8 mouse cellular contexts compared by ENCODE assay signal in genomic region chr5:136961334-136961982, GRCm38 (mm10). TPM values are rescaled to one million over a fixed set of nuclear protein-coding genes. Genes with fewer than 3 reads are reported as not detected.
A peak's percentile ranks its signal among the peaks of the same experiment; 100 is the strongest.
DNase-seq lines count a peak whose midpoint lies in the region; ATAC-seq and TF ChIP-seq lines count a peak whose summit lies in the region.

No protein-coding gene starts in this region.

- peaks cover 15% of the 10 kb centered on the region for H3K4me1 ChIP-seq in heart, embryonic 11.5 days (ENCODE audit: control insufficient read depth, insufficient read depth, low read length)
- peaks cover 8% of the 10 kb centered on the region for H3K4me1 ChIP-seq in ES-Bruce4 (ENCODE audit: control insufficient read depth, insufficient read depth, low read length)
- H3K4me1 ChIP-seq in forebrain, embryonic 12.5 days = peaks cover 18% of the 10 kb centered on the region
- peaks cover 14% of the 10 kb centered on the region for H3K4me1 ChIP-seq in limb, embryonic 12.5 days (replicated peaks)
- peaks cover 20% of the 10 kb centered on the region for H3K4me1 ChIP-seq in olfactory bulb, adult 2 months (ENCODE audit: control insufficient read depth, insufficient read depth, low read length)

- no peak for TF ChIP-seq POLR2A in ES-Bruce4 (IDR thresholded peaks at IDR 0.05; ENCODE audit: insufficient read depth, low read length)
- TF ChIP-seq POLR2A in olfactory bulb, adult 2 months (IDR thresholded peaks at IDR 0.05; ENCODE audit: insufficient read depth, low read depth, low read length) = no peak

- peak overlapping the region; percentile 71 for H3K4me3 ChIP-seq in heart, embryonic 11.5 days (ENCODE audit: low read depth, low read length)
- peak overlapping the region; percentile 91 for H3K4me3 ChIP-seq in ES-Bruce4 (ENCODE audit: low read depth, low read length)
- peak overlapping the region; percentile 65 for H3K4me3 ChIP-seq in forebrain, embryonic 12.5 days (replicated peaks)
- H3K4me3 ChIP-seq in limb, embryonic 12.5 days (replicated peaks) = peak overlapping the region; percentile 66
- peak overlapping the region; percentile 85 for H3K4me3 ChIP-seq in olfactory bulb, adult 2 months (ENCODE audit: insufficient read depth, low read depth, low read length)

- peak overlapping the region; percentile 82 for H3K4me2 ChIP-seq in heart, embryonic 11.5 days
- H3K4me2 ChIP-seq in forebrain, embryonic 12.5 days = peak overlapping the region; percentile 83
- H3K4me2 ChIP-seq in limb, embryonic 12.5 days = peak overlapping the region; percentile 74

- no peak for DNase-seq in heart, postnatal 36 days
- DNase-seq in embryo, embryonic 11 days = no peak
- no peak for DNase-seq in frontal cortex, postnatal 36 days (ENCODE audit: low spot score in 2 of 2)

- ATAC-seq in heart, embryonic 11.5 days (replicated peaks; ENCODE audit: insufficient number of reproducible peaks, low FRiP score, low TSS enrichment) = no peak
- peak; percentile 31 for ATAC-seq in forebrain, embryonic 12.5 days (ENCODE audit: low FRiP score)
- no peak for ATAC-seq in limb, embryonic 12.5 days (ENCODE audit: insufficient number of reproducible peaks, insufficient read depth, low FRiP score, low TSS enrichment, low read depth)

- H3K9me3 ChIP-seq in heart, embryonic 11.5 days (replicated peaks; ENCODE audit: control insufficient read depth, low read length) = no peaks in the 10 kb centered on the region
- H3K9me3 ChIP-seq in ES-Bruce4 (replicated peaks; ENCODE audit: control insufficient read depth, insufficient read depth, low read length, poor library complexity, severe bottlenecking) = no peaks in the 10 kb centered on the region
- H3K9me3 ChIP-seq in forebrain, embryonic 12.5 days = no peaks in the 10 kb centered on the region
- H3K9me3 ChIP-seq in limb, embryonic 12.5 days = no peaks in the 10 kb centered on the region

- no peak for TF ChIP-seq CTCF in ES-Bruce4 (IDR thresholded peaks at IDR 0.05; ENCODE audit: low read depth, low read length)
- no peak for TF ChIP-seq CTCF in olfactory bulb, adult 2 months (IDR thresholded peaks at IDR 0.05; ENCODE audit: insufficient read depth, low read depth, low read length)

- no peaks in the 10 kb centered on the region for H3K27me3 ChIP-seq in heart, embryonic 11.5 days (ENCODE audit: control insufficient read depth, insufficient read depth, low read length)
- H3K27me3 ChIP-seq in ES-Bruce4 (ENCODE audit: control insufficient read depth, insufficient read depth, low read length, poor library complexity, severe bottlenecking) = no peaks in the 10 kb centered on the region
- no peaks in the 10 kb centered on the region for H3K27me3 ChIP-seq in forebrain, embryonic 12.5 days
- H3K27me3 ChIP-seq in limb, embryonic 12.5 days = no peaks in the 10 kb centered on the region

- no peak for TF ChIP-seq EP300 in ES-Bruce4 (IDR thresholded peaks at IDR 0.05; ENCODE audit: insufficient read depth, low read depth, low read length)

- H3K36me3 ChIP-seq in heart, embryonic 11.5 days (ENCODE audit: control insufficient read depth, insufficient read depth, low read length) = peaks cover 11% of the 10 kb centered on the region
- peaks cover 6% of the 10 kb centered on the region; the same call in 1 of the 2 replicates for H3K36me3 ChIP-seq in ES-Bruce4 (ENCODE audit: control insufficient read depth, insufficient read depth, low read length, poor library complexity, severe bottlenecking)
- peaks cover 43% of the 10 kb centered on the region for H3K36me3 ChIP-seq in forebrain, embryonic 12.5 days (replicated peaks)
- peaks cover 45% of the 10 kb centered on the region for H3K36me3 ChIP-seq in limb, embryonic 12.5 days

- peak overlapping the region; percentile 78; the same call in 1 of the 2 replicates for H3K27ac ChIP-seq in heart, embryonic 11.5 days (ENCODE audit: low read depth, low read length)
- peak overlapping the region; percentile 49 for H3K27ac ChIP-seq in ES-Bruce4 (ENCODE audit: insufficient read depth, low read length)
- H3K27ac ChIP-seq in forebrain, embryonic 12.5 days = peak overlapping the region; percentile 80
- peak overlapping the region; percentile 76 for H3K27ac ChIP-seq in limb, embryonic 12.5 days
- peak overlapping the region; percentile 53; the same call in 1 of the 2 replicates for H3K27ac ChIP-seq in olfactory bulb, adult 2 months (ENCODE audit: insufficient read depth, low read depth, low read length)

- peak overlapping the region; percentile 74 for H3K9ac ChIP-seq in heart, embryonic 11.5 days (ENCODE audit: low read depth, low read length)
- H3K9ac ChIP-seq in ES-Bruce4 (ENCODE audit: low read depth, poor library complexity, severe bottlenecking) = peak overlapping the region; percentile 58
- H3K9ac ChIP-seq in forebrain, embryonic 12.5 days = peak overlapping the region; percentile 77
- H3K9ac ChIP-seq in limb, embryonic 12.5 days (replicated peaks) = peak overlapping the region; percentile 75

- 26% methylated on average over 5 of the region's 5 CpGs for WGBS in heart, embryonic 11.5 days (ENCODE audit: insufficient replicate concordance)
- WGBS in forebrain, embryonic 12.5 days = 29% methylated on average over 5 of the region's 5 CpGs
- 19% methylated on average over 5 of the region's 5 CpGs for WGBS in limb, embryonic 12.5 days
- WGBS in olfactory bulb, adult 2 months = 26% methylated on average over 5 of the region's 5 CpGs

- intact Hi-C loops in heart, postnatal 36 days (cut with DNase I) = no loop called here

RNA-seq across cellular contexts. Expression of gene Cldn15, which starts 5.0 kb away (rescaled TPM):
- 1.3 and 1.9 TPM in 2 replicates for polyA plus RNA-seq in heart, embryonic 11.5 days (2014; fragmentation: Nextera tagmentation; extraction: Ambion mirVana)
- 10 to 100 TPM in 1 of 2 experiments, 1 to 10 TPM in 1; 9.8 to 11.3 TPM for total RNA-seq in heart, postnatal 36 days (2021)
- not detected in 2 replicates for polyA plus RNA-seq in ES-Bruce4 (2011; ENCODE audit: insufficient read depth, insufficient read length, low read depth, missing spikeins)
- 0.27 and 0.50 TPM in 2 replicates for polyA plus RNA-seq in forebrain, embryonic 12.5 days (2016; fragmentation: Nextera tagmentation; extraction: Ambion mirVana)
- polyA plus RNA-seq in limb, embryonic 12.5 days (2016; fragmentation: Nextera tagmentation; extraction: Ambion mirVana) = 0.10 and 0.36 TPM in 2 replicates
- not detected in 2 replicates for polyA plus RNA-seq in olfactory bulb, adult 2 months (2012; ENCODE audit: insufficient read depth, insufficient read length, low replicate concordance, missing spikeins)

RNA-seq across cellular contexts. Expression of gene Fis1, which starts 8.4 kb away (rescaled TPM):
- 279 and 286 TPM in 2 replicates for polyA plus RNA-seq in heart, embryonic 11.5 days (2014; fragmentation: Nextera tagmentation; extraction: Ambion mirVana)
- total RNA-seq in heart, postnatal 36 days (2021) = 100 to 1,000 TPM; 178 to 185 TPM
- polyA plus RNA-seq in ES-Bruce4 (2011; ENCODE audit: insufficient read depth, insufficient read length, low read depth, missing spikeins) = 87.8 and 97.5 TPM in 2 replicates
- polyA plus RNA-seq in forebrain, embryonic 12.5 days (2016; fragmentation: Nextera tagmentation; extraction: Ambion mirVana) = 287 and 302 TPM in 2 replicates
- polyA plus RNA-seq in limb, embryonic 12.5 days (2016; fragmentation: Nextera tagmentation; extraction: Ambion mirVana) = 263 and 269 TPM in 2 replicates
- polyA plus RNA-seq in olfactory bulb, adult 2 months (2012; ENCODE audit: insufficient read depth, insufficient read length, low replicate concordance, missing spikeins) = not detected in 2 replicates

RNA-seq across cellular contexts. Expression of gene Plod3, which starts 25.4 kb away (rescaled TPM):
- 33.0 and 36.4 TPM in 2 replicates for polyA plus RNA-seq in heart, embryonic 11.5 days (2014; fragmentation: Nextera tagmentation; extraction: Ambion mirVana)
- total RNA-seq in heart, postnatal 36 days (2021) = 10 to 100 TPM; 36.9 to 45.6 TPM
- polyA plus RNA-seq in ES-Bruce4 (2011; ENCODE audit: insufficient read depth, insufficient read length, low read depth, missing spikeins) = 29.3 and 33.9 TPM in 2 replicates
- 34.5 and 36.4 TPM in 2 replicates for polyA plus RNA-seq in forebrain, embryonic 12.5 days (2016; fragmentation: Nextera tagmentation; extraction: Ambion mirVana)
- 39.5 and 42.3 TPM in 2 replicates for polyA plus RNA-seq in limb, embryonic 12.5 days (2016; fragmentation: Nextera tagmentation; extraction: Ambion mirVana)
- polyA plus RNA-seq in olfactory bulb, adult 2 months (2012; ENCODE audit: insufficient read depth, insufficient read length, low replicate concordance, missing spikeins) = not detected in 2 replicates

RNA-seq across cellular contexts. Expression of gene Znhit1, which starts 26.4 kb away (rescaled TPM):
- polyA plus RNA-seq in heart, embryonic 11.5 days (2014; fragmentation: Nextera tagmentation; extraction: Ambion mirVana) = 92.4 and 92.9 TPM in 2 replicates
- total RNA-seq in heart, postnatal 36 days (2021) = 10 to 100 TPM; 58.2 to 67.8 TPM
- polyA plus RNA-seq in ES-Bruce4 (2011; ENCODE audit: insufficient read depth, insufficient read length, low read depth, missing spikeins) = 26.6 and 27.0 TPM in 2 replicates
- 97.9 and 102 TPM in 2 replicates for polyA plus RNA-seq in forebrain, embryonic 12.5 days (2016; fragmentation: Nextera tagmentation; extraction: Ambion mirVana)
- polyA plus RNA-seq in limb, embryonic 12.5 days (2016; fragmentation: Nextera tagmentation; extraction: Ambion mirVana) = 109 and 116 TPM in 2 replicates
- not detected in 2 replicates for polyA plus RNA-seq in olfactory bulb, adult 2 months (2012; ENCODE audit: insufficient read depth, insufficient read length, low replicate concordance, missing spikeins)

RNA-seq across cellular contexts. Expression of gene Ift22, which starts 53.5 kb away (rescaled TPM):
- polyA plus RNA-seq in heart, embryonic 11.5 days (2014; fragmentation: Nextera tagmentation; extraction: Ambion mirVana) = 41.4 and 45.5 TPM in 2 replicates
- 10 to 100 TPM; 11.0 to 11.6 TPM for total RNA-seq in heart, postnatal 36 days (2021)
- polyA plus RNA-seq in ES-Bruce4 (2011; ENCODE audit: insufficient read depth, insufficient read length, low read depth, missing spikeins) = 9.3 and 10.1 TPM in 2 replicates
- polyA plus RNA-seq in forebrain, embryonic 12.5 days (2016; fragmentation: Nextera tagmentation; extraction: Ambion mirVana) = 107 and 115 TPM in 2 replicates
- 65.7 and 69.8 TPM in 2 replicates for polyA plus RNA-seq in limb, embryonic 12.5 days (2016; fragmentation: Nextera tagmentation; extraction: Ambion mirVana)
- not detected in 2 replicates for polyA plus RNA-seq in olfactory bulb, adult 2 months (2012; ENCODE audit: insufficient read depth, insufficient read length, low replicate concordance, missing spikeins)

Comparison
In these comparisons a context has a peak if more than half of its experiments do, and no peak if none do; other contexts are left out.
1. RNA of gene Plod3, which starts 25.4 kb away (polyA plus RNA-seq): 39.5 to 42.3 TPM in limb, embryonic 12.5 days, 34.5 to 36.4 TPM in forebrain, embryonic 12.5 days, 33.0 to 36.4 TPM in heart, embryonic 11.5 days and 29.3 to 33.9 TPM in ES-Bruce4; not detected in olfactory bulb, adult 2 months; every median in the first group is over 10 times any median in the second.
2. Peak in every context shown above with its lines, with median percentiles within 50 percentile points of each other: H3K27ac ChIP-seq, H3K4me2 ChIP-seq, H3K4me3 ChIP-seq and H3K9ac ChIP-seq.